Mouse (Mus musculus) kidney, embryonic 15.5 days (tissue): Measurements from ENCODE around the gene Tmem160. TPM values are rescaled to one million over a fixed set of nuclear protein-coding genes. Genes with fewer than 3 reads are reported as not detected.
A peak's percentile ranks its signal among the peaks of the same experiment; 100 is the strongest.

Experiments
- ATAC-seq: fragments of 200-750 bp; cut with Nextera tagmentation; replicated peaks from 2 replicates; pipeline ENCODE4 v1.8.0; 2017; ENCODE audit warnings: moderate TSS enrichment; ENCODE audit not compliant: low FRiP score
- H3K27ac ChIP-seq: fragments of 300-500 bp; sonication (generic); 2 replicates; pipeline ENCODE4 v1.5.1; 2015; ENCODE audit warnings: mild to moderate bottlenecking, inconsistent platforms
- H3K27me3 ChIP-seq: fragments of 300-500 bp; sonication (generic); 2 replicates; pipeline ENCODE4 v1.6.1; 2015; ENCODE audit warnings: inconsistent platforms
- H3K36me3 ChIP-seq: fragments of 300-500 bp; sonication (generic); 2 replicates; pipeline ENCODE4 v1.6.1; 2015; ENCODE audit warnings: inconsistent platforms
- H3K4me1 ChIP-seq: fragments of 300-500 bp; sonication (generic); 2 replicates; pipeline ENCODE4 v1.6.1; 2015; ENCODE audit warnings: inconsistent platforms
- H3K4me2 ChIP-seq: fragments of 300-500 bp; sonication (generic); 2 replicates; pipeline ENCODE4 v1.6.1; 2015; ENCODE audit warnings: moderate library complexity, mild to moderate bottlenecking, inconsistent platforms
- H3K4me3 ChIP-seq: fragments of 300-500 bp; sonication (generic); replicated peaks from 2 replicates; pipeline ENCODE4 v1.5.1; 2015; ENCODE audit warnings: mild to moderate bottlenecking, inconsistent platforms
- H3K9ac ChIP-seq: fragments of 300-500 bp; sonication (generic); 2 replicates; pipeline ENCODE4 v1.6.1; 2015; ENCODE audit warnings: mild to moderate bottlenecking, inconsistent platforms
- H3K9me3 ChIP-seq: fragments of 300-500 bp; sonication (generic); replicated peaks from 2 replicates; pipeline ENCODE4 v1.6.1; 2016; ENCODE audit warnings: inconsistent platforms
- WGBS: fragments of 180-500 bp; shearing (Covaris S2); methylation state at CpG from one replicate; pipeline ENCODE4 v1.1.7; 2015; ENCODE audit warnings: mixed read lengths; 5-methylcytosine and 5-hydroxymethylcytosine counted together
- polyA plus RNA-seq: library from polyadenylated mRNA; unstranded; fragments of >200 nt; fragmentation: Nextera tagmentation; extraction: Ambion mirVana; gene quantifications from 2 replicates; pipeline ENCODE4 v1.2.1, GENCODE M21; 2015

Gene Tmem160
- polyA plus RNA-seq, 1 experiment from 2014 or later: 51.0 TPM

- H3K4me1 ChIP-seq: peaks cover 31% of the 10 kb centered on the region
- WGBS: 18% methylated on average over 8 of the region's 8 CpGs
- H3K9ac ChIP-seq: no peak overlapping the region
- H3K27ac ChIP-seq: no peak overlapping the region
- H3K36me3 ChIP-seq: no peaks in the 10 kb centered on the region
- H3K9me3 ChIP-seq: no peaks in the 10 kb centered on the region
- H3K4me2 ChIP-seq: no peak overlapping the region
- ATAC-seq: peak; percentile 30; the same call in 1 of the 2 replicates
- H3K27me3 ChIP-seq: peaks cover 73% of the 10 kb centered on the region
- no peak overlapping the region for H3K4me3 ChIP-seq
Measured at GRCm38 (mm10) chr7:16473847-16474246, 21.3 kb downstream of the Tmem160 start.

- Histone ChIP-seq H3K27me3 (peaks cover 73% of the 10 kb centered on the region), H3K4me1 (peaks cover 31% of the 10 kb centered on the region), H3K4me3 (peak overlapping the region; percentile 27), H3K9me3 (no peaks in the 10 kb centered on the region), H3K9ac (peak overlapping the region; percentile 11; the same call in 1 of the 2 replicates), H3K36me3 (no peaks in the 10 kb centered on the region), H3K27ac (no peak overlapping the region), H3K4me2 (peak overlapping the region; percentile 54)
- 2% methylated on average over 33 of the region's 33 CpGs for WGBS
- ATAC-seq: no peak
Measured at GRCm38 (mm10) chr7:16474445-16474844, 21.9 kb downstream of the Tmem160 start.

GRCm38 (mm10) chr7:16475321-16475720 is 22.7 kb downstream of the Tmem160 start:
- H3K27me3 ChIP-seq: peaks cover 71% of the 10 kb centered on the region
- no peak for ATAC-seq
- H3K36me3 ChIP-seq: no peaks in the 10 kb centered on the region
- peak overlapping the region; percentile 69 for H3K4me2 ChIP-seq
- peaks cover 31% of the 10 kb centered on the region for H3K4me1 ChIP-seq
- no peak overlapping the region for H3K9ac ChIP-seq
- H3K27ac ChIP-seq: no peak overlapping the region
- 3% methylated on average over 23 of the region's 23 CpGs for WGBS
- no peaks in the 10 kb centered on the region for H3K9me3 ChIP-seq
- peak overlapping the region; percentile 43 for H3K4me3 ChIP-seq

- Histone ChIP-seq H3K9me3 (no peaks in the 10 kb centered on the region), H3K4me2 (peak overlapping the region; percentile 69), H3K27ac (no peak overlapping the region), H3K4me1 (peaks cover 31% of the 10 kb centered on the region), H3K4me3 (peak overlapping the region; percentile 43), H3K27me3 (peaks cover 67% of the 10 kb centered on the region), H3K36me3 (no peaks in the 10 kb centered on the region), H3K9ac (no peak overlapping the region)
- peak; percentile 24; the same call in 1 of the 2 replicates for ATAC-seq
- WGBS: under 1% methylated on average over 52 of the region's 59 CpGs
Measured at GRCm38 (mm10) chr7:16475764-16476599, 23.4 kb downstream of the Tmem160 start.

- Histone ChIP-seq H3K9ac (no peak overlapping the region), H3K36me3 (no peaks in the 10 kb centered on the region), H3K4me3 (peak overlapping the region; percentile 43), H3K27ac (no peak overlapping the region), H3K27me3 (peaks cover 61% of the 10 kb centered on the region), H3K4me2 (peak overlapping the region; percentile 69), H3K9me3 (no peaks in the 10 kb centered on the region), H3K4me1 (peaks cover 31% of the 10 kb centered on the region)
- peak; percentile 42; the same call in 1 of the 2 replicates for ATAC-seq
- 1% methylated on average over 34 of the region's 34 CpGs for WGBS
Measured at GRCm38 (mm10) chr7:16476600-16476989, 24.0 kb downstream of the Tmem160 start.

GRCm38 (mm10) chr7:16477628-16478027 is 25.0 kb downstream of the Tmem160 start, which contains the start of gene Npas1:
Gene Npas1, minus strand, starts transcription at chr7:16477728.
- 91% methylated on average over 8 of the region's 8 CpGs for WGBS
- ATAC-seq: no peak
- Histone ChIP-seq H3K4me2 (peak within 1 kb of the TSS; percentile 69), H3K9ac (no peak within 1 kb of the TSS), H3K9me3 (no peaks in the 10 kb centered on the region), H3K27me3 (peaks cover 52% of the 10 kb centered on the region), H3K4me1 (peaks cover 31% of the 10 kb centered on the region), H3K4me3 (peak within 1 kb of the TSS; percentile 43), H3K27ac (no peak within 1 kb of the TSS), H3K36me3 (no peaks in the 10 kb centered on the region)

GRCm38 (mm10) chr7:16488816-16489215 is 36.2 kb downstream of the Tmem160 start:
- H3K4me2 ChIP-seq: no peak overlapping the region
- no peaks in the 10 kb centered on the region for H3K9me3 ChIP-seq
- no peak overlapping the region for H3K4me3 ChIP-seq
- ATAC-seq: no peak
- H3K9ac ChIP-seq: no peak overlapping the region
- no peaks in the 10 kb centered on the region for H3K27me3 ChIP-seq
- H3K36me3 ChIP-seq: no peaks in the 10 kb centered on the region
- H3K27ac ChIP-seq: no peak overlapping the region
- H3K4me1 ChIP-seq: no peaks in the 10 kb centered on the region

- Histone ChIP-seq H3K4me2 (no peak overlapping the region), H3K27me3 (no peaks in the 10 kb centered on the region), H3K27ac (no peak overlapping the region), H3K9ac (no peak overlapping the region), H3K4me3 (no peak overlapping the region), H3K4me1 (no peaks in the 10 kb centered on the region), H3K9me3 (no peaks in the 10 kb centered on the region), H3K36me3 (peaks cover under 1% of the 10 kb centered on the region; the same call in 1 of the 2 replicates)
- WGBS: 86% methylated on average over 9 of the region's 9 CpGs
- ATAC-seq: no peak
Measured at GRCm38 (mm10) chr7:16489948-16490347, 37.4 kb downstream of the Tmem160 start.

GRCm38 (mm10) chr7:16491759-16492158 is 39.2 kb downstream of the Tmem160 start:
- WGBS: 43% methylated on average over 3 of the region's 3 CpGs
- ATAC-seq: 0 out of 2 replicates have a peak, but pooled peaks have one; percentile 34
- H3K36me3 ChIP-seq: peaks cover 19% of the 10 kb centered on the region
- H3K4me1 ChIP-seq: no peaks in the 10 kb centered on the region
- H3K4me2 ChIP-seq: no peak overlapping the region
- no peaks in the 10 kb centered on the region for H3K9me3 ChIP-seq
- H3K27me3 ChIP-seq: no peaks in the 10 kb centered on the region
- no peak overlapping the region for H3K27ac ChIP-seq
- no peak overlapping the region for H3K4me3 ChIP-seq
- no peak overlapping the region for H3K9ac ChIP-seq

- no peak for ATAC-seq
- no peak overlapping the region for H3K4me2 ChIP-seq
- H3K4me3 ChIP-seq: no peak overlapping the region
- H3K27ac ChIP-seq: no peak overlapping the region
- no peaks in the 10 kb centered on the region for H3K27me3 ChIP-seq
- no peak overlapping the region for H3K9ac ChIP-seq
- H3K36me3 ChIP-seq: peaks cover 23% of the 10 kb centered on the region
- H3K9me3 ChIP-seq: no peaks in the 10 kb centered on the region
- 64% methylated on average over 3 of the region's 3 CpGs for WGBS
- no peaks in the 10 kb centered on the region for H3K4me1 ChIP-seq
Measured at GRCm38 (mm10) chr7:16492211-16492610, 39.6 kb downstream of the Tmem160 start.

GRCm38 (mm10) chr7:16493361-16493760 is 40.8 kb downstream of the Tmem160 start:
- Histone ChIP-seq H3K9me3 (no peaks in the 10 kb centered on the region), H3K27ac (no peak overlapping the region), H3K9ac (no peak overlapping the region), H3K36me3 (peaks cover 35% of the 10 kb centered on the region), H3K27me3 (no peaks in the 10 kb centered on the region), H3K4me1 (no peaks in the 10 kb centered on the region), H3K4me3 (no peak overlapping the region), H3K4me2 (no peak overlapping the region)
- ATAC-seq: no peak
- 41% methylated on average over 2 of the region's 2 CpGs for WGBS

GRCm38 (mm10) chr7:16496260-16496659 is 43.7 kb downstream of the Tmem160 start:
- ATAC-seq: no peak
- no peaks in the 10 kb centered on the region for H3K9me3 ChIP-seq
- H3K4me3 ChIP-seq: no peak overlapping the region
- H3K4me1 ChIP-seq: no peaks in the 10 kb centered on the region
- WGBS: 71% methylated on average over 3 of the region's 3 CpGs
- H3K9ac ChIP-seq: no peak overlapping the region
- peaks cover 54% of the 10 kb centered on the region for H3K36me3 ChIP-seq
- no peaks in the 10 kb centered on the region for H3K27me3 ChIP-seq
- H3K27ac ChIP-seq: no peak overlapping the region
- H3K4me2 ChIP-seq: no peak overlapping the region
